Mouse (Mus musculus) brain, embryonic 14.5 days (tissue): ENCODE results near the gene Osbpl5.

ENCODE experiments used
- CTCF ChIP-seq: fragments of 200-500 bp; IDR thresholded peaks from 2 replicates; pipeline ENCODE4 v1.5.1; 2012; ENCODE audit warnings: inconsistent platforms, mild to moderate bottlenecking, moderate library complexity, borderline replicate concordance; ENCODE audit not compliant: insufficient read depth, insufficient read length; ENCODE audit errors: extremely low read depth
- POLR2A ChIP-seq: fragments of 200-500 bp; IDR thresholded peaks from 2 replicates; pipeline ENCODE4 v1.6.1; 2012; ENCODE audit warnings: mild to moderate bottlenecking, inconsistent platforms, borderline replicate concordance; ENCODE audit not compliant: poor library complexity, insufficient read depth, insufficient read length, severe bottlenecking; ENCODE audit errors: extremely low read depth

- TF ChIP-seq CTCF (no peak), POLR2A (no peak)
Measured at GRCm38 (mm10) chr7:143729886-143730285, 26.9 kb downstream of the Osbpl5 start.
